Mouse (Mus musculus) ovary, postnatal 36 days (tissue): ENCODE measurements around the gene Zgrf1.
A peak's percentile ranks its signal among the peaks of the same experiment; 100 is the strongest.

Source experiments
- DNase-seq: peaks from one replicate; pipeline ENCODE4 v3.0.0; 2022; ENCODE audit warnings: low spot score, mixed read lengths

Gene Zgrf1

DNA sequence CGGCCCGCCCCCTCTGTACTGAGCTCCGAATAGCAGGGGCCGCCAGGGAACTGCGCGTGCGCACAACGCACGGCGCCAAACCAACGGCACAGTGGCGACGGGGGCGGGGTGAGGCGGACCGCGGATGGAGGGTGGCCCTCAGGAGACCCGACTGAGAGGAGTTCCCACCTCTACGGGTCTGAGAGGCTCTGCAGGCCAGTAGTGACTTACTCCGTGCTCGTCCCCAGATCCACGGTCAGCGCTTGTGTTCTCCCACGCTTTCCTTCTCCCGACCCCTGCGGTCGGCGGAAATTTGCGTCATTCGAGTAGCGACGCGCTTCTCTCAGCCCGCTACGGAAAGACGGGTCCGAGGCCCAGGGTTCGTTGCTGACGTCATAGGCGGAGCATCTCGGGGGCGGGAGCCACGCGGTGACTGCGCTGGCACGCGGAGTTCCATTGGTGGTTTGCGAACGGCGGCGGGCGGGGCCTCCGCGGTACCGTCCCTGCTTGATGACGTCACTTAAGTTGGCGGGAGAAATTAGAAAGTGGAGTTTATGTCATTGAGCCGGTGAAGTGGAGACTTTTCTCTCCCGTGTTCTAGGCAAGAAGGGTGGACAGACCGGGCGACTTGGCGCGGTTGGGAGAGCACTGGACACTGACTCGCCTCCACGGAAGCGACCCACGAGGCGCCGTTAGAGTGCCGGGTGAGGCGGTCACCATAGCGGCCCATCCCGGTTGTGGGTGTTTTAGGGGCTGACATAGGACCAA lies at the start of gene Zgrf1, which contains the start of gene Larp7:
Zgrf1 (plus strand) TSS at position 517 of the 747 bp plus-strand sequence.
Larp7 (minus strand) TSS at position 377 of the 747 bp plus-strand sequence.
- DNase-seq, result peak; percentile 98

GRCm38 (mm10) chr3:127507878-127508783 lies 45.2 kb upstream of the Zgrf1 start:
- no peak for DNase-seq

DNA sequence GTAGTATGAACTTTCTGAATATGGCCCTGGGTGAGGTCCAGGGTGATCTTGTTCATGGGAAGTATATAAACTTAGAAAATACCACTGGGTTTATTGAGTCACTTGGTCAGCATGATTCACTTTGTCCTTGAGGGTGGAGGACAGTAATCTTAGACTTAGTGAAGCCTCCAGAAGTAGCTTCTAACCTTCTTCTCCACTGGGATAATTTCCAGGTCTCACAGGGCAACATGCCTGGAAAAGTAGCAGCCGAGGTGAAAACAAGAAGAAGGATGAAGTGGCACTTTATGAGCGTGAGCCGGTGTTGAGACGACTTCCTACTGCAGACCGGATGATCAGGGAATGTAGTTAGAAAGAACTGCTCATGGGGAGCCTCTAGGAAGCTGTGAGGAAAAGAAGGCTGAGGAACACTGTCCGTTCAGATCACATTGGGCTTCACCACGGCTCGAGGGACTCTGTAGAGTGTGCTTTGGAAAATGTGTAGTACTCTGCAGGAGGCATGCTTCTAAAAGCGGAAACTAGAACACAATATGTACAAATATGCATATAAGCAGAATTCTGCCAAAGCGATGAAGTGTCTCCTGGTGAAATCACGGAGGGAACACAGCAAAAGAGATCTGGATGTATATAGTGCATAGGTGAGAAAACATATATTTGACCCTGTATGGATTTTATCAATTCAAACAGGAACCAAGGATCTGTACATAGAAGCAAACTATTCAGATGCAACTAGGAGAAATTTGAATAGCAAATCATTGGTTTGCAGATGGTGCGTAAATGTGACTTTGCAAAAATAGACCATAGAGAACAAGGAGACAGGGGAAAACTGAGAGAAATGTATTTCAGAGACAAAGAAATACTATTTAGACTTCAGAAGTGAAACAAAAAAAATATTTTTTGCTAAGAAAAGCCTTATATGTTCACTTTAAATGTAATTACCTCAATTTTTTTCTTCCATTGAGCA lies 41.2 kb upstream of the Zgrf1 start:
- DNase-seq, result no peak

GRCm38 (mm10) chr3:127512794-127513335 lies 40.4 kb upstream of the Zgrf1 start:
- DNase-seq, result no peak

- DNase-seq, result no peak
Observed at GRCm38 (mm10) chr3:127513699-127514098, 39.6 kb upstream of the Zgrf1 start.

GRCm38 (mm10) chr3:127515251-127515650 lies 38.0 kb upstream of the Zgrf1 start:
- no peak for DNase-seq

- no peak for DNase-seq
Observed at GRCm38 (mm10) chr3:127520300-127520699, 33.0 kb upstream of the Zgrf1 start.

GRCm38 (mm10) chr3:127521156-127521555 lies 32.1 kb upstream of the Zgrf1 start:
- no peak for DNase-seq

- no peak for DNase-seq
Observed at GRCm38 (mm10) chr3:127525188-127525819, 28.0 kb upstream of the Zgrf1 start.

GRCm38 (mm10) chr3:127527465-127528034 lies 25.7 kb upstream of the Zgrf1 start:
- DNase-seq, result no peak

GRCm38 (mm10) chr3:127529210-127529609 lies 24.1 kb upstream of the Zgrf1 start:
- no peak for DNase-seq

DNA sequence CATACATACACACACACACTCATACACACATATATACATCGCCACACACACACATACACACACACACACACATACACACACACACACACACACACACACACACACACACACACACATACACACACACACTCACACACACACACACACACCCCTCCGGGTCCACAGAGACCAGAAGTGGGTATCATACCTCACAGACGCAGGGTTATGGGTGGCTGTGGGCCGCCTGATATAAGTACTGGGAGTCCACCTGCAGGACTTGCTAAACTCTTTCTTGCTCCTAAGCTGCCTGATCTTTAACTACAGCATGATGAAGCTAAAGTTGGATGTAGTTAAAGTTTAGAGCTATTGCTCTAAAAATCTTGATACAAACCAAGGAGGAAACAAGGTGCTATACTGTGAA lies 23.5 kb upstream of the Zgrf1 start:
- no peak for DNase-seq

GRCm38 (mm10) chr3:127530293-127530692 lies 23.0 kb upstream of the Zgrf1 start:
- DNase-seq, result no peak

DNA sequence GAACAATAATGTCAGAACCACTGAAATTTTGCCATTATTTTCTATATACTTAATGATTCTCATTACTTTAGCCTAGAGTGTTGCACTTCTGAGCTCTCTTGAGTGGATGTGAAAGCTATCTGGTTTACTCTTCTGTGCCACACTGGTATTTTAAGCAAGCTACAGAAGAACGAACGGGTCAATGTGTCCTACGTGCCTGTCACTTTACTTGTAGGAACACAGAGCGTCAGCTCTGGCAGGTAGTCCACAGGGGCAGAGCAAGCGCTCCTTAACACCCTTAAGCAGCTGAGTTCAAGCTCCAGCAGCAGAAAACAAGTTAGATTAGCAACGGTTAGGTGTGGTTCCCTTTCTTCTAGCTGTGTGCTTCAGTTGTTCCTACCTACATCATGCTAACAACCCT lies 14.1 kb upstream of the Zgrf1 start:
- DNase-seq, result no peak

- no peak for DNase-seq
Observed at GRCm38 (mm10) chr3:127543976-127544375, 9.3 kb upstream of the Zgrf1 start.

GRCm38 (mm10) chr3:127544610-127545121 lies 8.6 kb upstream of the Zgrf1 start:
- no peak for DNase-seq

DNA sequence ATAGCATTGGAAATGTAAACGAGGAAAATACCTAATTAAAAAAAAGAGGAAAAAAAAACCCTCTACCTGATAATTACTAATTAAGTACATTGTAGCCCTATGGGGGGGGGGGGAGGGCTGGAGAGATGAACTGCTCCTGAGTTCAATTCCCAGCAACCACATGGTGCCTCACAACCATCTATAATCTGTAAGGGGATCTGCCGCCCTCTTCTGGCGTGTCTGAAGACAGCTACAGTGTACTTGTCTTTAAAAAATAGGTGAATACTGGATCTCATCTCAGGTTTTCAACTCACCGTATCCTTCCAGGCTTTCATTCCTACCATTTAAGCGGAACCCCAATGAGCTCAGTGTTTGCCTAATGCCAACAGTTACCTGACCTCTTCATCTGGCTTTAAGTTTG lies 5.4 kb upstream of the Zgrf1 start:
- peak; percentile 20 for DNase-seq

DNA sequence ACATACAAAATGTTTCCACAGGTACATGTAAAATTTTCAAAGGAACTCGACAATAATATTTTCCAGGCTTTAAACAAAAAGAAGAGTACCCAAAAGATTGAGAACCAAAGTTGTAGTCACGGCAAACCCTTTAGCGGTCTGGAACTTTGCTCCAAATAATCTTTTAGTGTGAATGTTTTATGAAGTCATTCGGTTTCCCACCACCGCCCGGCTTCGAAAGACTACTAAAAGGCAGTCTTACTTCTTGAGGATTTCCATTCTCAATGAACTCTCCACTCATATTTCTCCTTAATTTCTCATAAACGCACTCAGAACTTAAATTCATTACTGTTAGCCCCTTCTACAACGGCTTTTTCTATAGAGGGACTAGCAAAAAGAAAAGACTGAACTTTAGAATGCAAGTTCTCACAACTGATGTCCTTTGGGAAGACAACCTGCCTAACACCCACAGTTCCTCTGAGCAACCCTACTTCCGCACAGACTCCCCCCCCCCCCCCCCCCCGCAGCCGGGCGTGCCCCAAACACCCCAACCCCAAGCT lies 786 bp upstream of the Zgrf1 start:
- DNase-seq, result no peak

- no peak for DNase-seq
Observed at GRCm38 (mm10) chr3:127553720-127554043, 393 bp downstream of the Zgrf1 start.

DNA sequence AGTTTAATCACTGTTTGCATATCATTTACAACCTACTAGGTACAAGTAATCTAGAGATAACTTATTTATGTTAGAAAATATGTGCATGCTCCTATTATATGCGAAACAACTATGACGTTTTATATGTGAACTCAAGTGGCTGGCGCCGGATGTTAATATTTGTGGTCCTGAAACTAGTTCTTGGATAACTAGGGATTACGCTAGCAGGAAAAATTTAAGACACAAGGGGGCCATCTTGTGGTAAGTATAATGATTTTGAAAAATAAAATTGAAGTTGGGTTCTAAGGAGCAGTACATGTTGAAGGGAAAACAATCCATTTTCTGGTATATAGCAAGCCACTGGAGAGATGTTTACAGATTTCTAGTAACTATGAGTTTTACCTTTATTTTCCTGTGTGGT lies 1.4 kb downstream of the Zgrf1 start:
- no peak for DNase-seq
